ENCODE assay signal across 8 mouse cellular contexts in genomic region chr11:64079727-64080081, GRCm38 (mm10). TPM values are rescaled to one million over a fixed set of nuclear protein-coding genes. Genes with fewer than 3 reads are reported as not detected.
DNase-seq lines count a peak whose midpoint lies in the region; ATAC-seq and TF ChIP-seq lines count a peak whose summit lies in the region.

No protein-coding gene starts in this region.

- WGBS in forebrain, embryonic 15.5 days = under 1% methylated on average over 8 of the region's 8 CpGs
- whole genome bisulfite sequencing in liver, embryonic 15.5 days (ENCODE audit: insufficient replicate concordance) = under 1% methylated on average over 8 of the region's 8 CpGs

- H3K9me3 ChIP-seq in CH12.LX (replicated peaks; ENCODE audit: low read length) = peaks cover 3% of the 10 kb centered on the region
- H3K9me3 ChIP-seq in forebrain, embryonic 15.5 days = no peaks in the 10 kb centered on the region
- H3K9me3 ChIP-seq in liver, embryonic 15.5 days (replicated peaks) = no peaks in the 10 kb centered on the region

- dilution Hi-C loops in CH12.LX (cut with MboI; ENCODE audit: extremely low pct_ligation_motif_present, extremely low pct_unique_long_range_greater_than_20kb, low sequenced_read_pairs) = no loop called here

- peak overlapping the region; percentile 95 for H3K27ac ChIP-seq in gastrocnemius, adult 2 months
- H3K27ac ChIP-seq in CH12.LX (ENCODE audit: insufficient read depth, low read depth) = peak overlapping the region; percentile 48
- peak overlapping the region; percentile 89 for H3K27ac ChIP-seq in forebrain, embryonic 15.5 days (replicated peaks)
- H3K27ac ChIP-seq in liver, embryonic 15.5 days (replicated peaks) = peak overlapping the region; percentile 92

- in situ Hi-C loops in CH12.LX (cut with MboI; ENCODE audit: low pct_ligation_motif_present, low pct_unique_long_range_greater_than_20kb, low sequenced_read_pairs) = no loop called here

- DNase-seq in gastrocnemius, adult 2 months = no peak
- DNase-seq in gastrocnemius, adult 18-20 months (ENCODE audit: low spot score) = no peak
- no peak for DNase-seq in CH12.LX (ENCODE audit: extremely low read depth)
- no peak for DNase-seq in Muller cell, postnatal 12 days (ENCODE audit: inconsistent ontology term)
- no peak for DNase-seq in gastrocnemius, postnatal 36 days
- DNase-seq in T-cell, adult 2 months (ENCODE audit: low spot score) = no peak

- TF ChIP-seq CTCF in gastrocnemius, adult 2 months (IDR thresholded peaks at IDR 0.05) = no peak
- no peak for TF ChIP-seq CTCF in CH12.LX (conservative IDR thresholded peaks at IDR 0.05 in 1 of 2, IDR thresholded peaks at IDR 0.05 in 1 of 2; ENCODE audit: low read depth in 2 of 2, low read length in 2 of 2)

- TF ChIP-seq EP300 in CH12.LX (IDR thresholded peaks at IDR 0.05; ENCODE audit: low read length) = no peak

- TF ChIP-seq POLR2A in CH12.LX (IDR thresholded peaks at IDR 0.05; ENCODE audit: low read depth, low read length) = no peak

- peaks cover 5 to 39% of the 10 kb centered on the region in 2 experiments for H3K4me1 ChIP-seq in CH12.LX (ENCODE audit: control insufficient read depth in 1 of 2, insufficient read depth in 2 of 2)
- peaks cover 14% of the 10 kb centered on the region for H3K4me1 ChIP-seq in forebrain, embryonic 15.5 days
- peaks cover 17% of the 10 kb centered on the region for H3K4me1 ChIP-seq in liver, embryonic 15.5 days (replicated peaks)

- peaks cover 18% of the 10 kb centered on the region for H3K79me2 ChIP-seq in CH12.LX (replicated peaks; ENCODE audit: control insufficient read depth, extremely low read depth, insufficient read depth, poor library complexity, severe bottlenecking)

- no peaks in the 10 kb centered on the region for H3K27me3 ChIP-seq in CH12.LX (replicated peaks)
- no peaks in the 10 kb centered on the region for H3K27me3 ChIP-seq in forebrain, embryonic 15.5 days
- H3K27me3 ChIP-seq in liver, embryonic 15.5 days = no peaks in the 10 kb centered on the region

- TF ChIP-seq RAD21 in CH12.LX (IDR thresholded peaks at IDR 0.05; ENCODE audit: low read depth, low read length) = no peak

- H3K4me2 ChIP-seq in CH12.LX (ENCODE audit: insufficient read depth, low read depth, poor library complexity, severe bottlenecking) = peak overlapping the region; percentile 29
- peak overlapping the region; percentile 69 for H3K4me2 ChIP-seq in forebrain, embryonic 15.5 days (replicated peaks)
- H3K4me2 ChIP-seq in liver, embryonic 15.5 days = peak overlapping the region; percentile 74

- intact Hi-C loops in gastrocnemius, adult 2 months (cut with DNase I) = loop anchor here (5.0 kb wide), 1 partner anchor 152 kb away; no protein-coding TSS in a partner anchor
- intact Hi-C loops in gastrocnemius, postnatal 36 days (cut with DNase I) = loop anchor here (5.0 kb wide), 1 partner anchor 157 kb away; the partner anchor contains the start of gene Hs3st3b1

- peaks cover 2 to 48% of the 10 kb centered on the region in 2 experiments for H3K36me3 ChIP-seq in CH12.LX (replicated peaks in 1 of 2; ENCODE audit: control insufficient read depth in 1 of 2, insufficient read depth in 1 of 2, low read length in 1 of 2)
- H3K36me3 ChIP-seq in forebrain, embryonic 15.5 days = no peaks in the 10 kb centered on the region
- H3K36me3 ChIP-seq in liver, embryonic 15.5 days (replicated peaks) = no peaks in the 10 kb centered on the region

- H3K9ac ChIP-seq in CH12.LX (ENCODE audit: insufficient read depth, low read depth) = peak overlapping the region; percentile 89
- peak overlapping the region; percentile 89 for H3K9ac ChIP-seq in forebrain, embryonic 15.5 days (replicated peaks)
- peak overlapping the region; percentile 79 for H3K9ac ChIP-seq in liver, embryonic 15.5 days

- peak; percentile 58 for ATAC-seq in forebrain, embryonic 15.5 days (replicated peaks)
- ATAC-seq in liver, embryonic 15.5 days (ENCODE audit: insufficient read depth) = peak; percentile 80

- peak overlapping the region; percentile 79 for H3K4me3 ChIP-seq in gastrocnemius, adult 2 months
- H3K4me3 ChIP-seq in CH12.LX (replicated peaks in 1 of 3; ENCODE audit: low read depth in 2 of 3, low read length in 2 of 3, poor library complexity in 1 of 3) = peak overlapping the region; percentile 93 to 96 (median 94)
- peak overlapping the region; percentile 93 for H3K4me3 ChIP-seq in forebrain, embryonic 15.5 days
- H3K4me3 ChIP-seq in liver, embryonic 15.5 days (replicated peaks) = peak overlapping the region; percentile 78

TF ChIP-seq in CH12.LX, 34 proteins besides CTCF, POLR2A, EP300 and RAD21:
- TF ChIP-seq KAT2A (IDR thresholded peaks at IDR 0.05; ENCODE audit: insufficient replicate concordance, low read length) = no peak
- TF ChIP-seq MAZ (IDR thresholded peaks at IDR 0.05; ENCODE audit: low read depth, low read length) = no peak
- TF ChIP-seq RCOR1 (conservative IDR thresholded peaks at IDR 0.05; ENCODE audit: low read depth, low read length) = no peak
- no peak for TF ChIP-seq HCFC1 (IDR thresholded peaks at IDR 0.05; ENCODE audit: low read depth, low read length)
- TF ChIP-seq NRF1 (IDR thresholded peaks at IDR 0.05; ENCODE audit: low read depth, low read length) = no peak
- TF ChIP-seq MAX (IDR thresholded peaks at IDR 0.05; ENCODE audit: low read length) = no peak
- TF ChIP-seq ZMIZ1 (IDR thresholded peaks at IDR 0.05; ENCODE audit: low read depth, low read length) = no peak
- TF ChIP-seq POLR2AphosphoS2 (IDR thresholded peaks at IDR 0.05; ENCODE audit: low read depth, low read length) = no peak
- no peak for TF ChIP-seq USF1 (IDR thresholded peaks at IDR 0.05; ENCODE audit: low read depth, low read length)
- TF ChIP-seq ELF1 (IDR thresholded peaks at IDR 0.05; ENCODE audit: low read depth, low read length) = no peak
- TF ChIP-seq BHLHE40 (IDR thresholded peaks at IDR 0.05; ENCODE audit: low read depth, low read length) = no peak
- TF ChIP-seq ETS1 (conservative IDR thresholded peaks at IDR 0.05; ENCODE audit: low read depth, low read length) = 0 out of 2 replicates have a peak, but pooled peaks have one; percentile 3
- no peak for TF ChIP-seq MYC (IDR thresholded peaks at IDR 0.05; ENCODE audit: low read depth, low read length)
- TF ChIP-seq GABPA (IDR thresholded peaks at IDR 0.05; ENCODE audit: insufficient replicate concordance, low read depth, low read length) = no peak
- no peak for TF ChIP-seq CHD1 (IDR thresholded peaks at IDR 0.05; ENCODE audit: low read depth, low read length)
- TF ChIP-seq JUN (IDR thresholded peaks at IDR 0.05; ENCODE audit: insufficient read depth, low read depth, low read length) = no peak
- TF ChIP-seq SIN3A (IDR thresholded peaks at IDR 0.05; ENCODE audit: low read length) = peak; percentile 12; the same call in 1 of the 2 replicates

RNA-seq across cellular contexts. Expression of gene Cox10, which starts 0.4 kb away (rescaled TPM):
- total RNA-seq in gastrocnemius, adult 2 months (2021) = 10 to 100 TPM; 37.3 to 51.9 TPM
- total RNA-seq in gastrocnemius, adult 18-20 months (2021) = 10 to 100 TPM; 39.3 to 41.9 TPM
- total RNA-seq in CH12.LX (2012; rRNA removed) (35.2 and 37.5 TPM in 2 replicates), CH12.LX (2014; rRNA removed) (19.6 and 23.4 TPM in 2 replicates)
- polyA plus RNA-seq in CH12.LX (2012; ENCODE audit: insufficient read length, low read depth) = 53.0 and 60.3 TPM in 2 replicates
- polyA plus RNA-seq in forebrain, embryonic 15.5 days (2015; fragmentation: Nextera tagmentation; extraction: Ambion mirVana) = 21.2 and 22.6 TPM in 2 replicates
- polyA plus RNA-seq in liver, embryonic 15.5 days (2015; fragmentation: Nextera tagmentation; extraction: Ambion mirVana) = 7.8 and 9.9 TPM in 2 replicates
- total RNA-seq in gastrocnemius, postnatal 36 days (2021) = 10 to 100 TPM; 39.7 to 41.2 TPM
